ENCODE assay signal across 16 mouse cellular contexts in genomic region chr2:10783594-10783993, GRCm38 (mm10).
"Had no signal": no experiment of that assay in that cellular context is flagged by ENCODE, and none has a peak within 500 bp of the region (broad histone marks: within the 10 kb centered on the region; RNA-seq: fewer than 3 reads in every experiment).

No protein-coding gene starts in this region.

- H3K4me2 ChIP-seq: midbrain, embryonic 12.5 days had no signal

- H3K27ac ChIP-seq: kidney, postnatal 0 days; liver, embryonic 14.5 days; midbrain, embryonic 12.5 days had no signal

- H3K9me3 ChIP-seq: midbrain, embryonic 12.5 days had no signal

- H3K4me3 ChIP-seq: midbrain, embryonic 12.5 days; myocyte had no signal

- H3K36me3 ChIP-seq: midbrain, embryonic 12.5 days had no signal

- DNase-seq: kidney, adult 11 months; kidney, adult 9 months; kidney, postnatal 36 days; layer of hippocampus, adult 9-11 months; layer of hippocampus, postnatal 36 days; liver; lung, adult 18-20 months; retina, postnatal 1 day; right cerebral cortex, postnatal 4 days; spleen, adult 18-20 months; thymus, adult 18-20 months; thymus, postnatal 14 days had no signal

- H3K27me3 ChIP-seq: midbrain, embryonic 12.5 days had no signal

- H3K9ac ChIP-seq: liver, embryonic 14.5 days; midbrain, embryonic 12.5 days had no signal
